Mouse (Mus musculus) forebrain, embryonic 12.5 days (tissue): ENCODE results near the gene Gdf11. TPM values are rescaled to one million over a fixed set of nuclear protein-coding genes. Genes with fewer than 3 reads are reported as not detected.

Experiments used
- polyA plus RNA-seq: library from polyadenylated mRNA; unstranded; fragments of >200 nt; fragmentation: Nextera tagmentation; extraction: Ambion mirVana; gene quantifications from 2 replicates; pipeline ENCODE4 v1.2.1, GENCODE M21; 2016

Gene Gdf11
- polyA plus RNA-seq, 1 experiment from 2014 or later = 9.6 TPM

Other genes starting within 250 kb of the Gdf11 start
- gene Ikzf4, start 245.7 kb downstream of the Gdf11 start, polyA plus RNA-seq = 6.8 and 7.7 TPM in 2 replicates
- gene Suox, start 217.6 kb downstream of the Gdf11 start, polyA plus RNA-seq = 10.4 and 10.7 TPM in 2 replicates
- gene Rab5b, start 195.5 kb downstream of the Gdf11 start, polyA plus RNA-seq = 90.9 and 98.8 TPM in 2 replicates
- gene Pmel, start 187.5 kb downstream of the Gdf11 start, polyA plus RNA-seq = 0.88 and 4.4 TPM in 2 replicates
- 95.2 and 104 TPM in 2 replicates for gene Cdk2, start 186.7 kb downstream of the Gdf11 start, polyA plus RNA-seq
- gene Dgka, start 146.9 kb downstream of the Gdf11 start, polyA plus RNA-seq = 3.9 and 4.2 TPM in 2 replicates
- 51.2 and 52.8 TPM in 2 replicates for gene Pym1, start 143.8 kb downstream of the Gdf11 start, polyA plus RNA-seq
- 0.40 and 0.60 TPM in 2 replicates for gene Mmp19, start 100.8 kb downstream of the Gdf11 start, polyA plus RNA-seq
- gene Dnajc14, start 87.7 kb downstream of the Gdf11 start, polyA plus RNA-seq = 55.0 and 58.9 TPM in 2 replicates
- 18.4 and 21.3 TPM in 2 replicates for gene Tmem198b, start 87.3 kb downstream of the Gdf11 start, polyA plus RNA-seq
- gene Sarnp, start 74.4 kb downstream of the Gdf11 start, polyA plus RNA-seq = 251 and 256 TPM in 2 replicates
- 47.4 and 53.0 TPM in 2 replicates for gene Ormdl2, start 70.1 kb downstream of the Gdf11 start, polyA plus RNA-seq
- 129 and 160 TPM in 2 replicates for gene Cd63, start 9.3 kb upstream of the Gdf11 start, polyA plus RNA-seq
- gene Rdh5, start 31.2 kb upstream of the Gdf11 start, polyA plus RNA-seq = 11.3 and 13.3 TPM in 2 replicates
- 183 and 188 TPM in 2 replicates for gene Bloc1s1, start 32.3 kb upstream of the Gdf11 start, polyA plus RNA-seq
- gene Itga7, start 42.1 kb upstream of the Gdf11 start, polyA plus RNA-seq = 0.46 and 0.73 TPM in 2 replicates
- not detected in 2 replicates for gene Mettl7b, start 69.3 kb upstream of the Gdf11 start, polyA plus RNA-seq
- not detected in 2 replicates for gene Olfr9, start 97.7 kb upstream of the Gdf11 start, polyA plus RNA-seq
- not detected in 2 replicates for gene Olfr763, start 119.1 kb upstream of the Gdf11 start, polyA plus RNA-seq
- not detected in 2 replicates for gene Olfr764-ps1, start 148.2 kb upstream of the Gdf11 start, polyA plus RNA-seq
- not detected in 2 replicates for gene Olfr765, start 158.3 kb upstream of the Gdf11 start, polyA plus RNA-seq
- not detected in 2 replicates for gene Olfr766-ps1, start 177.3 kb upstream of the Gdf11 start, polyA plus RNA-seq
- gene Olfr767, start 191.2 kb upstream of the Gdf11 start, polyA plus RNA-seq = not detected in 2 replicates
- not detected in 2 replicates for gene Olfr768, start 207.7 kb upstream of the Gdf11 start, polyA plus RNA-seq
- gene Olfr769, start 226.1 kb upstream of the Gdf11 start, polyA plus RNA-seq = not detected in 2 replicates
- gene Olfr770, start 247.3 kb upstream of the Gdf11 start, polyA plus RNA-seq = not detected in 2 replicates